Mouse (Mus musculus) megakaryocyte, embryonic 14.5 days (primary cell): ENCODE results near the gene Gpr107.

ENCODE experiments used
- FLI1 ChIP-seq: IDR thresholded peaks from 2 replicates; pipeline ENCODE4 v1.6.1; 2012; ENCODE audit warnings: low read length, inconsistent platforms, mixed read lengths
- GATA1 ChIP-seq: IDR thresholded peaks from 3 replicates; pipeline ENCODE4 v1.6.1; 2012; ENCODE audit warnings: mixed read lengths, low read length, inconsistent platforms, borderline replicate concordance

DNA sequence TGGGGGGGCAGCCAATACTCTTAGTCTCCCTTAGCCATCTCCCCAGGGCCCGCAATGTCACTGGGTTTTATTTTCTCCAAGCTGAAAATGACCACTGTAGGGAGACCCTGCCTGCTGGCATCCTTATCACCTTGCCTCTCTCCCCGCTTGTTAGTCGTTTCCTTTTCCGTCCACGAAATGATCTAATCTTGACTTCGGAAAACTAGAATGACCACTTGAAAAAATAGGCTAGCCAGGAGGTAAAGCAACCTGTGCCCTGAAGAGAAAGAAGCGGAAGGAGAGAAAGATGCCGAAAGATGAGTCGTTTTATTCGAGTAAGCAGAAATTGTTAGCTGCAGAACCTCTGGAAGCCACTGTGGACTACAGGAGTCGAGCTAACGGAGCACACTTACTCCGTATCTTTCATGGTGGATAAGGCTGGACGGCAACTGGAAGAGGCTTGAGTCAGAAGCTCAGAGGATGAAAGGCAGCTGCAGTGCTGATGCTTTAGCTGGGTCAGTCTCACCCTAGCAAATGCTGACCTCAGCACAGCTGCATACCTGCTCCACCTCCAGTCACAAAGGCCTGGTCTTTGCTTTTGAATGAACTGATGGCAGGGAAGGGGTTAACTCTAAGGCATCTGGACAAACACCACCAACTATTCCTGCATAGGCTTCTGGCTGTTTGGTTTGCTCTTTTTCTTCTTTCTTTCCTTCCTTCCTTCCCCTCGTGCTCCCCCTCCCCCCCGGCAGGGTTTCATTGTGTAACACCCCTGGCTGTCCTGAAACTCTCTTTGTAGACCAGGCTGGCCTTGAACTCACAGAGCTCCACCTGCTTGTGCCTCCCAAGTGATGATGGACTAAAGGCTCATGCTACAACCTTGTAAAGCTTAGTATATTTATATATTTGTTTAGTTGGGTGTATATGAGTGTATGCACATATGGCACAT is 8.1 kb upstream of the Gpr107 start:
- no peak for TF ChIP-seq GATA1
- TF ChIP-seq FLI1: no peak
